Mouse (Mus musculus) testis, adult 2 months (tissue): ENCODE measurements around the gene Rps6kb1.

ENCODE experiments used
- CTCF ChIP-seq: fragments of 200-500 bp; IDR thresholded peaks from 2 replicates; pipeline ENCODE4 v1.5.1; 2012; ENCODE audit warnings: low read depth, mild to moderate bottlenecking, inconsistent platforms, low read length, moderate library complexity; ENCODE audit not compliant: control insufficient read depth, insufficient read depth, insufficient replicate concordance
- POLR2A ChIP-seq: fragments of 200-500 bp; IDR thresholded peaks from 2 replicates; pipeline ENCODE4 v1.6.1; 2012; ENCODE audit warnings: low read depth, mild to moderate bottlenecking, inconsistent platforms, low read length, moderate library complexity; ENCODE audit not compliant: control insufficient read depth

GRCm38 (mm10) chr11:86503121-86503520 is 41.5 kb downstream of the Rps6kb1 start:
- TF ChIP-seq POLR2A (no peak), CTCF (no peak)
